Mouse (Mus musculus): ENCODE results near the gene Cphx2. TPM values are rescaled to one million over a fixed set of nuclear protein-coding genes. Genes with fewer than 3 reads are reported as not detected.
"Not testable (repeated sequence)": the region's sequence is repeated elsewhere in the genome, so short reads cannot be mapped to it uniquely, and the experiment has no call there.

Cphx2 gene
- not detected in 2 replicates for polyA plus RNA-seq (2015; fragmentation: Nextera tagmentation; extraction: Ambion mirVana)

DNA sequence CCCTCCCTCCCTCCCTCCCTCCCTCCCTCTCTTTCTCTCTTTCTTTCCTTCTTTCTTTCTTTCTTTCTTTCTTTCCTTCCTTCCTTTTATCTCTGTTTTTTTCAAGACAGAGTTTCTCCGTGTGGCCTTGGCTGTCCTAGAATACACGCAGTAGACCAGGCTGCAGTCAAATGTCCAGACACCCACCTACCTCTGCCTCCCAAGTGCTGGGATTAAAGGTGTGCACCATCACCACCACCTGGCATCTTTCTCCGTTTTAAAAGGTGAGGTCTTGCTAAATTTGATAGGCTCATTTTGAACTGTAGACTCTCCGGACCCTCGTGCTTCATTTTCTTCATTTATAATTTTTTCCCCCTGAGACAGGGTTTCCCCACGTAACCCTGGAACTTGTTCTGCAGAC, at the start of gene Cphx2:
Cphx2 (plus strand) TSS at position 301 of the 400 bp plus-strand sequence.
- not testable (repeated sequence) for H3K36me3 ChIP-seq (ENCODE audit: control insufficient read depth, insufficient read depth); H3K4me3 ChIP-seq (ENCODE audit: low read depth, low read length); H3K27me3 ChIP-seq (ENCODE audit: control insufficient read depth, insufficient read depth, low read depth, low read length); ATAC-seq (ENCODE audit: low read depth); H3K9me3 ChIP-seq (replicated peaks; ENCODE audit: control insufficient read depth, low read length); H3K27ac ChIP-seq (ENCODE audit: low read length); H3K4me2 ChIP-seq (ENCODE audit: low read depth, low read length); H3K4me1 ChIP-seq (ENCODE audit: control insufficient read depth, low read depth, low read length); H3K9ac ChIP-seq (ENCODE audit: low read depth, low read length)
- no CpG with 5 or more reads among the region's 6 CpGs for WGBS (ENCODE audit: insufficient replicate concordance)

DNA sequence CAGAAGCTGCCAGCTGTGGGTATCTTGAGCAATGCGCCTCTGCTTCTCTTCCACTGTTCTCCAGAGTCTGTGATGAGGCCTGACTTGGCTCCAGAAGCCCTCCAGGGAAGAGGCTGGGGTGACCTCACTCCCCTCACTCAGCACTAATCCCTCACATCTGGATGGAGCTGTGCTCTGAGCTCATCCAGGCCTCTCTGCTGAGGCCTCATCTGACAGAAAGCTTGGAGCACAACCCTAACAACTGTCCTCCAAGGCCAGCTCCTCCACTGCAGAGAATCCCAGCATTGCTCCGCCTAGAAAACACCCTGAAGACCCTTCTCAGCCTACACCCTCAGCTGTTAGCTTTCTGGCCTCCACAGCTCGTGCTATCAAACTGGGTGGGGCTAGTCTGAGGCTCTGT, 47.0 kb upstream of the Cphx2 start:
- not testable (repeated sequence) for H3K27ac ChIP-seq (ENCODE audit: low read length); H3K4me3 ChIP-seq (ENCODE audit: low read depth, low read length); H3K9me3 ChIP-seq (replicated peaks; ENCODE audit: control insufficient read depth, low read length); H3K36me3 ChIP-seq (ENCODE audit: control insufficient read depth, insufficient read depth); H3K4me2 ChIP-seq (ENCODE audit: low read depth, low read length); ATAC-seq (ENCODE audit: low read depth); H3K4me1 ChIP-seq (ENCODE audit: control insufficient read depth, low read depth, low read length); H3K9ac ChIP-seq (ENCODE audit: low read depth, low read length); H3K27me3 ChIP-seq (ENCODE audit: control insufficient read depth, insufficient read depth, low read depth, low read length)
- WGBS (ENCODE audit: insufficient replicate concordance) = no CpG with 5 or more reads among the region's 3 CpGs

DNA sequence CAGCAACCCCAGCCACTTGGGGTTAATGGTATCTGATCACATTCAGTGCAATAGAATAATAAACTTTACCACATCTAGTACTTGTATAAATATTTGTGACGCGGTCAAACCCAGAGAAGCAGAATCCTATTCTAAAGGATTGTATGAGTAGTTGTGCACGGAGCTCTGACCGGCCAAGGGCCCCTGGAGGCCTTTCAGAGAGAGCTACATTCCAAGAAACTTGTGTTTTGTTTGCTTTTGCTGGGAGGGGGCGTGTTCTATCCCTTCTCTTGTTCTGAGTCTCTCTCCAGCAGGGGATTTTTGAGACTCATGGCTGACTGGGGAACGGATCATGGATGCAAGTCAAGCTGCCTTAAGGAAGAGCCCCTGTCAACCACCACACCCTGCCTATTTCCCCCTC, 45.9 kb upstream of the Cphx2 start:
- H3K9ac ChIP-seq (ENCODE audit: low read depth, low read length); H3K27me3 ChIP-seq (ENCODE audit: control insufficient read depth, insufficient read depth, low read depth, low read length); H3K4me1 ChIP-seq (ENCODE audit: control insufficient read depth, low read depth, low read length); H3K9me3 ChIP-seq (replicated peaks; ENCODE audit: control insufficient read depth, low read length); H3K36me3 ChIP-seq (ENCODE audit: control insufficient read depth, insufficient read depth); H3K4me2 ChIP-seq (ENCODE audit: low read depth, low read length); ATAC-seq (ENCODE audit: low read depth); H3K4me3 ChIP-seq (ENCODE audit: low read depth, low read length); H3K27ac ChIP-seq (ENCODE audit: low read length): not testable (repeated sequence)
- no CpG with 5 or more reads among the region's 6 CpGs for WGBS (ENCODE audit: insufficient replicate concordance)

DNA sequence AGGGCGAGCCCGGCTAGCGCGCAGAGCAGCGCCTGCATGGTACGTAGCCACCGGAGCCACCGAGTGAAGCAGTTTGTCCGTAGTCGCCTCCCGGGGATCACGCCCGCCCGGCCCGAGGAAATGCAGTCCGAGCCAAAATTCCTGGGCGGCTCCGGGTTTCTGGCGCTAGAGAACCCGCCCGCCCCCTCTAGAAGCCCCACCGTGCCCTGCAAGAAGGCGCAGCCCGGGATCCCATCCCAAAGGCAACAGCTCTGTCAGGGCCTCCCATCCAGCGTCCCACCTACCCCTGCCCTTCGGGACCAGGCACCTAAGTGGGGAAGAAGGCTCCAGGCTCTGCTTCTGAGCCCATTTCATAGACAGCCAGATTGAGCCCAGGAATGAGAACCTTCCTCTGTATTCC, 38.7 kb upstream of the Cphx2 start, which contains the start of gene Gm9780:
Gm9780 (minus strand) TSS at position 101 of the 400 bp plus-strand sequence.
- not testable (repeated sequence) for ATAC-seq (ENCODE audit: low read depth); H3K9ac ChIP-seq (ENCODE audit: low read depth, low read length); H3K4me2 ChIP-seq (ENCODE audit: low read depth, low read length); H3K4me3 ChIP-seq (ENCODE audit: low read depth, low read length); H3K4me1 ChIP-seq (ENCODE audit: control insufficient read depth, low read depth, low read length); H3K36me3 ChIP-seq (ENCODE audit: control insufficient read depth, insufficient read depth); H3K27me3 ChIP-seq (ENCODE audit: control insufficient read depth, insufficient read depth, low read depth, low read length); H3K27ac ChIP-seq (ENCODE audit: low read length); H3K9me3 ChIP-seq (replicated peaks; ENCODE audit: control insufficient read depth, low read length)
- WGBS (ENCODE audit: insufficient replicate concordance) = no CpG with 5 or more reads among the region's 26 CpGs

DNA sequence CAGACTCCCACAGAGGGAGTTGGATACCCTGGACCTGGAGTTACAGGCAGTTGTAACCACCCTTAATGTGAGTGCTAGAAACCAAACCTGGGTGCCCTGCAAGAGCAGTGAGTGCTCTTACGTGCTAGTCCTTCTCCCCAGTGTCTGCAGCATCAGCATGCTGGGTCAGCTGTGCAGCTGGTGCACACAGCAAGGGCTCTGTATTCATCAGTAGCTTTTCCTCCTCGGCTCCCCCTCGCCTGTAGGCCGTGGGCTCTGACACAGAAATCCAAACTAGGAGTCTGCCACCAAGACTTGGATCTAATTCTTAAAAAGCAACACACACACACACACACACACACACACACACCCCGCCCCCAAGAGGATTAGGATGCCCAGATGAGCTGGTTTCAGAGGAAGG, 36.3 kb upstream of the Cphx2 start:
- H3K4me3 ChIP-seq (ENCODE audit: low read depth, low read length); H3K4me2 ChIP-seq (ENCODE audit: low read depth, low read length); H3K27me3 ChIP-seq (ENCODE audit: control insufficient read depth, insufficient read depth, low read depth, low read length); H3K9me3 ChIP-seq (replicated peaks; ENCODE audit: control insufficient read depth, low read length); ATAC-seq (ENCODE audit: low read depth); H3K27ac ChIP-seq (ENCODE audit: low read length); H3K36me3 ChIP-seq (ENCODE audit: control insufficient read depth, insufficient read depth); H3K4me1 ChIP-seq (ENCODE audit: control insufficient read depth, low read depth, low read length); H3K9ac ChIP-seq (ENCODE audit: low read depth, low read length): not testable (repeated sequence)
- WGBS (ENCODE audit: insufficient replicate concordance) = no CpG with 5 or more reads among the region's 5 CpGs

DNA sequence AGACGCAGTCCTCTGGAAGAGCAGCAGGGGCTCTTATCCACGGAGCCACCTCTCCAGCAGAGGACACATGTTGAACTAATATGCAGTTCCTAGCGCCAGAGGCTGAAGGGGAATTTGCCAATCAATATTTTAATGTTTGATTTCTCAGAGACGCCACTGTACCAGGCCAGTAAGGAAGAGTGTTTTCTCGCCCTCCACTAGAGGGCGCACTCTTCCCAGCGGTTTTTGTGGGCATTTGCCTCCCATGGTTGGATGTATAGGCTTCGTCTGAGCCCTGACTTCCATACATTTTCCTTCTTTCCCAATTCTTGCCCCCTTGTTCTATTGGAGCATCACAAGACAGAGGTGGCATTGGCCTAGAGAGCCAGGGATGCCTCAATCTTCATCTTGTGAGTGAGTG, 34.3 kb upstream of the Cphx2 start:
- ATAC-seq (ENCODE audit: low read depth); H3K27me3 ChIP-seq (ENCODE audit: control insufficient read depth, insufficient read depth, low read depth, low read length); H3K4me3 ChIP-seq (ENCODE audit: low read depth, low read length); H3K36me3 ChIP-seq (ENCODE audit: control insufficient read depth, insufficient read depth); H3K9me3 ChIP-seq (replicated peaks; ENCODE audit: control insufficient read depth, low read length); H3K4me2 ChIP-seq (ENCODE audit: low read depth, low read length); H3K9ac ChIP-seq (ENCODE audit: low read depth, low read length); H3K4me1 ChIP-seq (ENCODE audit: control insufficient read depth, low read depth, low read length); H3K27ac ChIP-seq (ENCODE audit: low read length): not testable (repeated sequence)
- no CpG with 5 or more reads among the region's 8 CpGs for WGBS (ENCODE audit: insufficient replicate concordance)

DNA sequence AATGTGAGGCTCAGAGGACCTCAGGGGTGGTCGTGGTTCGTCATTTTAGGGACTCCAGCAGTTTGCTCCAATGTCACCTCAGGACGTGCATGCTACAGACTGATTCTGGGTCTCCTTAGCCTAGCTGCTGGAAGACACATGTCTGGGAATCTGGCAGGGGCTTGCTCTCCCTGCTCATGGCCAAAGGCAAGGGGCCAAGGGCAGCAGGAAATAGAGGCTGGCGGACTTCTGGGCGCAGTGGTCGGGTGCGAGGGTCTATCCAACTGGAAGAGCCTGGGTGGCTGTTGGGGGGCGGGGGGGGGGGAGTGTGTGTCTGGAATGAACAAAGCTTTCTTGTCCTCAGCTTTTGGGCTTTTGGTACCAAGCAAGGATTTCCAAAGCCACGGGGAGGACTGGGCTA, 32.5 kb upstream of the Cphx2 start:
- H3K4me2 ChIP-seq (ENCODE audit: low read depth, low read length); H3K4me1 ChIP-seq (ENCODE audit: control insufficient read depth, low read depth, low read length); H3K4me3 ChIP-seq (ENCODE audit: low read depth, low read length); H3K27me3 ChIP-seq (ENCODE audit: control insufficient read depth, insufficient read depth, low read depth, low read length); H3K9ac ChIP-seq (ENCODE audit: low read depth, low read length); ATAC-seq (ENCODE audit: low read depth); H3K36me3 ChIP-seq (ENCODE audit: control insufficient read depth, insufficient read depth); H3K9me3 ChIP-seq (replicated peaks; ENCODE audit: control insufficient read depth, low read length); H3K27ac ChIP-seq (ENCODE audit: low read length): not testable (repeated sequence)
- WGBS (ENCODE audit: insufficient replicate concordance) = no CpG with 5 or more reads among the region's 9 CpGs

DNA sequence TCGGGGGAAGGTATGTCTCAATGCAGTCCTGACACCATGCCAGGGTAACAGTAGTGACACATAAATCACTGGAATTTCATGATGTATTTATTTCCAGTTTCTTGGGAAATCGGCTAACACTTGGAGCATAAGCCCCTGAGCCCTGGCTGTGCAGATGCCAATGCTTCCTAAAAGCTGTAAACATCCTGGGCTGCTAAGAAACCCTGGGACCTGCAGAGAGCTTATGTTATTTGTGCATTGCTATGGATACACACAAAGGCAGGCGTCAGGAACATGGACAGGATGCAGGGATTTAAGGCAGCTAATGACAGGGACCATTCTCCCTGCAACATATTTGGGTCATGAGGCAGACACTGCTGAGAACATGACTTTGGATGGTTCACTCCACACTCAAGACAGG, 23.1 kb upstream of the Cphx2 start:
- H3K9ac ChIP-seq (ENCODE audit: low read depth, low read length); H3K9me3 ChIP-seq (replicated peaks; ENCODE audit: control insufficient read depth, low read length); H3K27ac ChIP-seq (ENCODE audit: low read length); H3K4me2 ChIP-seq (ENCODE audit: low read depth, low read length); ATAC-seq (ENCODE audit: low read depth); H3K36me3 ChIP-seq (ENCODE audit: control insufficient read depth, insufficient read depth); H3K27me3 ChIP-seq (ENCODE audit: control insufficient read depth, insufficient read depth, low read depth, low read length); H3K4me1 ChIP-seq (ENCODE audit: control insufficient read depth, low read depth, low read length); H3K4me3 ChIP-seq (ENCODE audit: low read depth, low read length): not testable (repeated sequence)
- no CpG with 5 or more reads among the region's 3 CpGs for WGBS (ENCODE audit: insufficient replicate concordance)

DNA sequence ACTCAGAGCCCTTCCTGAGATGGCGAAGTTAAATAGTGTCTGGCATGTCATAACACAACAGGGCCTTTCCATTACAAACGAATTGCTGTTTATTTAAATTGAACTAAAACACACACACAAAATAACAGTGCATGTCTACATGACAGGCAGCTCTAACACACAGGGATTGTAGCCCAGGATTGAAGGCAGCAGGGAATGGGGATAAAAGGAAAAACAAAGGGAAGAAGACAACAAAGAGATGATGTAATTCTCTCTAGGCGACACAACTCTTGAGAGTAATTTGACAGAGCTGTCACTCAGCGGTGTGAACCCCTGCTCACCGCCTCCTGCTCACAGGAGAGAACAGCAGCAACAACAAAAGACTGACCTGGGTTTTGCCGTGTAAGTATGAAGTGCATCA, 22.0 kb upstream of the Cphx2 start:
- H3K9ac ChIP-seq (ENCODE audit: low read depth, low read length); H3K36me3 ChIP-seq (ENCODE audit: control insufficient read depth, insufficient read depth); H3K27ac ChIP-seq (ENCODE audit: low read length); H3K4me3 ChIP-seq (ENCODE audit: low read depth, low read length); H3K4me1 ChIP-seq (ENCODE audit: control insufficient read depth, low read depth, low read length); H3K4me2 ChIP-seq (ENCODE audit: low read depth, low read length); H3K27me3 ChIP-seq (ENCODE audit: control insufficient read depth, insufficient read depth, low read depth, low read length); ATAC-seq (ENCODE audit: low read depth); H3K9me3 ChIP-seq (replicated peaks; ENCODE audit: control insufficient read depth, low read length): not testable (repeated sequence)
- no CpG with 5 or more reads among the region's 6 CpGs for WGBS (ENCODE audit: insufficient replicate concordance)

All from liver, embryonic 16.5 days (tissue).